ENCODE assay signal across 7 mouse cellular contexts in genomic region chr4:150073102-150073473, GRCm38 (mm10). TPM values are rescaled to one million over a fixed set of nuclear protein-coding genes. Genes with fewer than 3 reads are reported as not detected.
DNase-seq lines count a peak whose midpoint lies in the region; ATAC-seq and TF ChIP-seq lines count a peak whose summit lies in the region.

No protein-coding gene starts in this region.

- ATAC-seq in kidney, postnatal 0 days (replicated peaks; ENCODE audit: low FRiP score, low read depth), result no peak
- ATAC-seq in kidney, embryonic 16.5 days (ENCODE audit: low FRiP score, low TSS enrichment), result no peak
- no peak for ATAC-seq in lung, postnatal 0 days

- WGBS in kidney, postnatal 0 days, result 11% methylated on average over 8 of the region's 8 CpGs
- 12% methylated on average over 8 of the region's 8 CpGs for WGBS in kidney, embryonic 16.5 days
- 18% methylated on average over 8 of the region's 8 CpGs for WGBS in lung, postnatal 0 days

- TF ChIP-seq EP300 in lung, postnatal 0 days (IDR thresholded peaks at IDR 0.05), result no peak

- no peak overlapping the region for H3K9ac ChIP-seq in kidney, postnatal 0 days (ENCODE audit: low read depth, low read length)
- H3K9ac ChIP-seq in kidney, embryonic 16.5 days (replicated peaks; ENCODE audit: low read length), result no peak overlapping the region
- H3K9ac ChIP-seq in lung, postnatal 0 days (replicated peaks; ENCODE audit: low read depth), result no peak overlapping the region

- H3K27ac ChIP-seq in kidney, postnatal 0 days, result no peak overlapping the region
- H3K27ac ChIP-seq in kidney, embryonic 16.5 days (ENCODE audit: low read length), result no peak overlapping the region
- no peak overlapping the region for H3K27ac ChIP-seq in lung, postnatal 0 days (ENCODE audit: low read length)

- H3K36me3 ChIP-seq in kidney, postnatal 0 days (ENCODE audit: insufficient read depth, low read length), result no peaks in the 10 kb centered on the region
- no peaks in the 10 kb centered on the region for H3K36me3 ChIP-seq in kidney, embryonic 16.5 days (ENCODE audit: insufficient read depth, low read length)
- H3K36me3 ChIP-seq in E14TG2a.4 (ENCODE audit: insufficient read depth, low read length), result peaks cover 34% of the 10 kb centered on the region
- H3K36me3 ChIP-seq in lung, postnatal 0 days (ENCODE audit: insufficient read depth, low read length), result no peaks in the 10 kb centered on the region

- no peaks in the 10 kb centered on the region for H3K27me3 ChIP-seq in kidney, postnatal 0 days (ENCODE audit: insufficient read depth, low read length)
- no peaks in the 10 kb centered on the region for H3K27me3 ChIP-seq in kidney, embryonic 16.5 days (ENCODE audit: insufficient read depth, low read length)
- H3K27me3 ChIP-seq in E14TG2a.4 (ENCODE audit: insufficient read depth, low read length), result peaks cover 9% of the 10 kb centered on the region
- H3K27me3 ChIP-seq in lung, postnatal 0 days (replicated peaks; ENCODE audit: insufficient read depth, low read length), result no peaks in the 10 kb centered on the region

- TF ChIP-seq CTCF in kidney, postnatal 0 days (IDR thresholded peaks at IDR 0.05; ENCODE audit: low read depth), result peak; percentile 87
- peak; percentile 89 for TF ChIP-seq CTCF in E14TG2a.4 (conservative IDR thresholded peaks at IDR 0.05; ENCODE audit: low read length)
- peak; percentile 90 for TF ChIP-seq CTCF in lung, postnatal 0 days (IDR thresholded peaks at IDR 0.05)

- H3K4me1 ChIP-seq in kidney, postnatal 0 days (replicated peaks; ENCODE audit: insufficient read depth, low read length), result no peaks in the 10 kb centered on the region
- H3K4me1 ChIP-seq in kidney, embryonic 16.5 days (ENCODE audit: insufficient read depth, low read length), result peaks cover 17% of the 10 kb centered on the region
- peaks cover 31% of the 10 kb centered on the region for H3K4me1 ChIP-seq in E14TG2a.4 (replicated peaks; ENCODE audit: low read depth, low read length)
- H3K4me1 ChIP-seq in lung, postnatal 0 days (ENCODE audit: insufficient read depth, low read depth, low read length), result no peaks in the 10 kb centered on the region

- DNase-seq in kidney, postnatal 0 days (ENCODE audit: low spot score), result peak; percentile 65
- DNase-seq in T-cell, adult 2 months (ENCODE audit: low spot score), result peak; percentile 31
- DNase-seq in embryo, embryonic 11 days, result peak; percentile 69
- peak; percentile 75 for DNase-seq in lung, postnatal 0 days (ENCODE audit: low spot score)
- DNase-seq in testis, postnatal 14 days (ENCODE audit: low spot score), result peak; percentile 66

- H3K4me2 ChIP-seq in kidney, postnatal 0 days (ENCODE audit: low read length), result no peak overlapping the region
- no peak overlapping the region for H3K4me2 ChIP-seq in kidney, embryonic 16.5 days (replicated peaks; ENCODE audit: low read depth, low read length)
- no peak overlapping the region for H3K4me2 ChIP-seq in lung, postnatal 0 days (replicated peaks; ENCODE audit: low read depth, low read length)

- H3K4me3 ChIP-seq in kidney, postnatal 0 days (replicated peaks; ENCODE audit: low read depth, low read length), result no peak overlapping the region
- H3K4me3 ChIP-seq in kidney, embryonic 16.5 days (ENCODE audit: low read length), result no peak overlapping the region
- H3K4me3 ChIP-seq in E14TG2a.4 (replicated peaks; ENCODE audit: low read length), result no peak overlapping the region
- no peak overlapping the region for H3K4me3 ChIP-seq in lung, postnatal 0 days (ENCODE audit: low read depth, low read length)

- H3K9me3 ChIP-seq in kidney, postnatal 0 days (replicated peaks; ENCODE audit: low read length), result no peaks in the 10 kb centered on the region
- no peaks in the 10 kb centered on the region for H3K9me3 ChIP-seq in kidney, embryonic 16.5 days (ENCODE audit: low read length)
- H3K9me3 ChIP-seq in E14TG2a.4 (ENCODE audit: low read length), result no peaks in the 10 kb centered on the region
- no peaks in the 10 kb centered on the region for H3K9me3 ChIP-seq in lung, postnatal 0 days (ENCODE audit: low read length)

RNA-seq across cellular contexts. Expression of gene Gpr157, which starts 14.1 kb away (rescaled TPM):
- polyA plus RNA-seq in kidney, postnatal 0 days (2015; fragmentation: Nextera tagmentation; extraction: Ambion mirVana), result 0.18 and 0.28 TPM in 2 replicates
- 0.40 and 0.51 TPM in 2 replicates for polyA plus RNA-seq in kidney, embryonic 16.5 days (2015; fragmentation: Nextera tagmentation; extraction: Ambion mirVana)
- 1.6 TPM in 2 replicates for polyA plus RNA-seq in lung, postnatal 0 days (2015; fragmentation: Nextera tagmentation; extraction: Ambion mirVana)

RNA-seq across cellular contexts. Expression of gene Slc2a5, which starts 46.0 kb away (rescaled TPM):
- 8.1 and 9.3 TPM in 2 replicates for polyA plus RNA-seq in kidney, postnatal 0 days (2015; fragmentation: Nextera tagmentation; extraction: Ambion mirVana)
- 2.2 and 2.5 TPM in 2 replicates for polyA plus RNA-seq in kidney, embryonic 16.5 days (2015; fragmentation: Nextera tagmentation; extraction: Ambion mirVana)
- 0.23 and 0.60 TPM in 2 replicates for polyA plus RNA-seq in lung, postnatal 0 days (2015; fragmentation: Nextera tagmentation; extraction: Ambion mirVana)
